Mouse (Mus musculus) cerebellum, postnatal 36 days (tissue): ENCODE data around the gene Vil1.

ENCODE experiments used
- DNase-seq, 2 experiments: peaks; one replicate each; pipeline ENCODE4 v3.0.0; 2021 to 2022; ENCODE audit warnings: mixed read lengths in 2 of 2

Gene Vil1

GRCm38 (mm10) chr1:74415143-74415542, 6.0 kb downstream of the Vil1 start:
- peak in 1 of 2 experiments; percentile 30 for DNase-seq

DNA sequence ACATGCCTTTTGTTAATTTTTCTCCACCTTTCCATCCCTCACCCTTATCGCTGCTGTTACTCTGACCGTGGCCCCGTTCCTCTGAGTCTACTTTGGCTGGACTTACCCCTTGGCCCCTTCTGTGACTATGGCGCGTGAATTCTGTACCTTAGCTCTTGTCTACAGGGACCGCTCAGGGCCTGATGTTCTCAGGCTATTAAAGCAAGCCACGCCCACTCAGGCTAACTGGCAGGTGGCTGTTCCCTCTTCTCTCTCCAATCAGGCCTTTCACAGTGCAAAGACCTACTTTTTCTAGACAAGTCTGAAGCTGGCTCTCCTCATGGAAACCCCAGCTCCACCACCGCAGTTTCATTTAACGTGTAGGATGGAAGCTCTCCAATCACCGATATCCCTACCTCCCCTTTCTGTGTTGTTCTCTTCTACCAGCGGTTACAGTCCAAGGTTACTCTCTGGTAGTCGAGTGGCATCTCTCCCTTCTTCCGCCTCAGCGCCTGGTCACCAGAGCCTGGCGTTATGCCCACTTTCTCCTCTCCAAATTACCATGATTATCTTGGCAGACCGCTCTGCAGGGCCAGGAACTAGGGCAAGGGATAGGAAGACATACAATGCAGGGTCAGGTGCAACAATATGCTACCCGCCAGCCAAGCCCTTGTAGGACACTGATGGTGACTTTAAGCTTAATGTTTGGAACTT, 9.7 kb downstream of the Vil1 start:
- peak in 1 of 2 experiments; percentile 26 for DNase-seq

DNA sequence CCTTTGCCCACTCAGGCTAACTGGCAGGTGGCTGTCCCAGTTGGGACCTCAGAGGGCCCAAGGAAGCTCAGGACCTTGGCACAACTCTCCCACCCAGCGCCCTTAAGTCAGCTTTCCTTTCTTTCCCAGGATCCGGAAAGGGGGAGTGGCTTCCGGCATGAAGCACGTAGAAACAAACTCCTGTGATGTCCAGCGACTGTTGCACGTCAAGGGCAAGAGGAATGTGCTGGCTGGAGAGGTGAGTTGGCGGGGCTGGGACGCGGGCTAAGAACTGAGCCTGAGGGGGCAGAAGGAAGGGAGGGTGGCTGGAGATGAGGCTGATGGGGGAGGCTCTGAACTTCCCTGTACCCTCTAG, 10.2 kb downstream of the Vil1 start:
- no peak for DNase-seq

- no peak for DNase-seq
Observed at GRCm38 (mm10) chr1:74423147-74423546, 14.0 kb downstream of the Vil1 start.

DNA sequence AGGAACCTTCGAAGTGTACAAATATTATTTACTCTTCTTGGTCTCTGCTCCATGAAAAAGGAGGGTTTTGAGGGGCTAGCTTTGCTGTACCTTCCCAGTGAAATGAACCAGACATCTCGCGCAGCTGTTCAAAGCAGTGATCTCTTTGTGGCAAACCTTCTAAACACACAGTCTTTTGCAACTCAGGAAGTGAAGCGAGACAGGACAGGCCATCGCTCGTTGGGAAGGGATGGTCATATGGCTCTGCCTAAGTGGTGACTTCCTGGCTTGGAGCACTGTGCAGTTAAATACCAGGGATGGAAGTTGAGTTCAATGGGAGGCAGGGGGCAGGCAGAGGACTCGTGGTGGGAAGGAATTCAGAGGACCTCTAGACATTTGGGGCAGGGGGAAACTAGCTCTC, 16.7 kb downstream of the Vil1 start:
- DNase-seq = no peak

DNA sequence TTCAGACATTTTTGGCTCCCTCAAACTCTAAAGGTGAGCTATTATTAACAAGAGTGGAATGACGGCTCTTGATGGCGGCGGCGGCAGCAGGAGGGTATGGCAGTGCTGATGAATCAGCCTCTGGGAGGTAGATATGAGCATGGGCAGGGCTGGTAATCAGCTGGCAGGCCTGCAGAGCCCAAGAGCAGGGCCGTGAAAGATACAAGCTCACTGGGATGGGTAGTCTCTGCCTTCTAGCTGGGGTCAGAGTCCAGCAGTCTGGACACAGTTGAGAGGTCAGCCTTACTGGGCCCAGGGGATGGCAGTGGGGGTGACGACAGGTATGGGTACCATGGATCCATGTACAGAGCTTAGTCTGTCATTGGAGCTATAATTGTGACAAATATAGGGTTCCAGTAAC, 24.0 kb downstream of the Vil1 start:
- no peak for DNase-seq

- no peak for DNase-seq
Observed at GRCm38 (mm10) chr1:74434596-74434995, 25.4 kb downstream of the Vil1 start.

DNA sequence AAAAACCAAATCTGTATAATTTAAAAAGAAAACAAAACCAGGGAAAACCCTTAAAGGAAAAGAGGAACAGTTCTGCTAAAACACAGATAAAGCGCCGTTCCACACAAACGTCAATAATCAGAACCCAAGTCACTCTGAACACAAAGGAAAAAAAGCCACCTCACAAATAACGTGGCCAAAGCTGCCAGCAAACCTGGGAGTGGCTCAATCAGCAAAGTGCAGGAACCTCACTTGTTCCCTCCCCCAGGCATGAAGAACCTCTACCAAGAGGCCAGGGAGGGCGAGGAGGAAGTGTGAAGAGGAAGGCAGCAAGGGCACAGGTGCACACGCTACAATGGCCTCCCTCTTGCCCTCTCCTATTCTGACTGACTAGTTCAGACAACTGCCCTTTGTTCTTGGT, 26.4 kb downstream of the Vil1 start:
- no peak for DNase-seq

DNA sequence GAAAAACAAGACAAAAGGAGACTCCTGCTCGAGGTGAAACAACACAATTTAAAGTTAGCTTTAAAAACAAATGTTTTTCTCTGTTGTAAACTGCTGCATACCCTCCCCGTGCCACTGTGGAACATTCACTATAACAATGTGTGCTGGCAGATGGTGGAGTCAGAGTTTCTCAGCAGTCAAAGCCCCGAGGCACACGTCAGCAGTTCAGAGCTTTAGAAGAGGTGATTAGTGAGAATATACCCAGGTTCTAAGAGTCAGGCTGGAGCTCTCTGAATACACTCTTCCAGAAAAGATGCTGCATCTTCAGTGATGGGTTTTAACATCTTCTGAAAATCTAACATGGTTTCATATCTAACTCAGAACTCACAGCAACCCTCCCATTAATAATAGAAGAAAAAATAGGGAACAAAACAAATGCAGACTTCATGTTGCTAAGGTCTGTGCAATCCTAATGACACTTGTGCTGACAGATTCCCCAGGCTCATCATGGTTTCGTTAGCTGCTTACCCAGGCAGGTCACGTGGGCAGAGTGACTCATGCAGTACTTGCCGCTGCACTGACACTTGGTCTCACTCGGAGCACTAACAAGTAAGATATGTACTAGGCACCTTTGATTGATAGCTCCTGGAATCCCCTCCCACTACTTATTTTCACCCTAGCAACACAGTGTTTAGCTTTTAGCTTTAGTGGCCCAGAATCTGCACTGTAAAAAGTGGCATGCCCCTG, 28.7 kb downstream of the Vil1 start:
- no peak for DNase-seq

GRCm38 (mm10) chr1:74439166-74439876, 30.1 kb downstream of the Vil1 start:
- no peak for DNase-seq

DNA sequence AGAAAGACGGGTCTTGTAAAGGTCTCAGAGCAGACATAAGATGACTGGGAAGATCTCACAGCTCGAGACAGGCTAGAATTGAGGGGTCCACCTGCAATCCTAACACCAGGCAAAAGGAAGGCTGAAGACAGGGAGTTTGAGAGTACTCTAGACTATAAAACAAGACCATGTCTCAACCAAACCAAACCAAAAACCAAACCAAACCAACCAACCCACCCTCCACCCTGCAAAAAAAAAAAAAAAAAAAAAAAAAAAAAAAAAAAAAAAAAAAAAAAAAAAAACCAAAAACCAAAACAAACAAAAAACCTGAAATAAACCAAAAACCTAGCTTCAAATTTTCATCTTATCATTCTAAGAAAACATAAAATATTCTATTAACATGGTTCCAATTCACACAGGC, 35.4 kb downstream of the Vil1 start:
- no peak for DNase-seq

DNA sequence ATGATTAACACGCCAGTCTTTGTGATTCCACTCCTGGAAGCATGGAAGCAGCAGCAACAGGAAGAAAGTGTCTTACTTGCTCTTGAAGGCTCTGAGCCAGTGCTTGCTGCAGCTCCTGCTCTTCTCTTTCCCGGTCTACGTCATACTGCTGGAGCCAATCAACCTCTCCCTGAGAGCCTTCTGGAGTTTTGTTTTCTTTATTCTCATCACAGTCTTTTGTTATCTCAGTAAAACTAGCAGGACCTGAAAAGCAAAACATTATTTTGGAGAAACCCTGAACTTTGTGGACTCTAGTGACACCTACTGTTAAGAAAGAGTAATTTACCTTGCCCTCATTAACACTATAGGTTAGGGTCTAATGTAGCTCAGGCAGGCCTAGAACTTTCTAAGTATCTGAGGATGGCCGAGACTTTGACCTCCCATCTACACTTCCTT, 43.5 kb downstream of the Vil1 start:
- DNase-seq = peak in 1 of 2 experiments; percentile 8

GRCm38 (mm10) chr1:74460273-74460672, 51.1 kb downstream of the Vil1 start:
- peak; percentile 30 to 35 for DNase-seq
